Mouse (Mus musculus) midbrain, embryonic 16.5 days (tissue): ENCODE results near the gene Sel1l3. TPM values are rescaled to one million over a fixed set of nuclear protein-coding genes. Genes with fewer than 3 reads are reported as not detected.

Source experiments
- ATAC-seq: fragments of 200-750 bp; cut with Nextera tagmentation; 2 replicates; pipeline ENCODE4 v1.8.0; 2017; ENCODE audit warnings: moderate TSS enrichment
- H3K27ac ChIP-seq: fragments of 300-500 bp; sonication (generic); 2 replicates; pipeline ENCODE4 v1.5.1; 2014; ENCODE audit warnings: mild to moderate bottlenecking, low read length, mixed read lengths
- H3K27me3 ChIP-seq: fragments of 300-500 bp; sonication (generic); 2 replicates; pipeline ENCODE4 v1.6.1; 2014; ENCODE audit warnings: low read depth, low read length, mixed read lengths; ENCODE audit not compliant: control insufficient read depth, insufficient read depth
- H3K36me3 ChIP-seq: fragments of 300-500 bp; sonication (generic); 2 replicates; pipeline ENCODE4 v1.6.1; 2014; ENCODE audit warnings: mild to moderate bottlenecking, low read length, moderate library complexity, mixed read lengths; ENCODE audit not compliant: control insufficient read depth, insufficient read depth
- H3K4me1 ChIP-seq: fragments of 300-500 bp; sonication (generic); 2 replicates; pipeline ENCODE4 v1.6.1; 2014; ENCODE audit warnings: mild to moderate bottlenecking, low read length, mixed read lengths; ENCODE audit not compliant: control insufficient read depth, insufficient read depth
- H3K4me2 ChIP-seq: fragments of 300-500 bp; sonication (generic); 2 replicates; pipeline ENCODE4 v1.6.1; 2014; ENCODE audit warnings: mild to moderate bottlenecking, low read length, mixed read lengths
- H3K4me3 ChIP-seq: fragments of 300-500 bp; sonication (generic); 2 replicates; pipeline ENCODE4 v1.5.1; 2014; ENCODE audit warnings: low read depth, mild to moderate bottlenecking, low read length, moderate library complexity, mixed read lengths
- H3K9ac ChIP-seq: fragments of 300-500 bp; sonication (generic); 2 replicates; pipeline ENCODE4 v1.6.1; 2014; ENCODE audit warnings: low read depth, low read length, mixed read lengths
- H3K9me3 ChIP-seq: fragments of 300-500 bp; sonication (generic); replicated peaks from 2 replicates; pipeline ENCODE4 v1.6.1; 2014; ENCODE audit warnings: mild to moderate bottlenecking, low read length, mixed read lengths; ENCODE audit not compliant: control insufficient read depth, poor library complexity, severe bottlenecking
- WGBS: fragments of 180-500 bp; shearing (Covaris S2); extraction: QIAGEN DNeasy Blood & Tissue Kit; methylation state at CpG from one replicate; pipeline ENCODE4 v1.1.7; 2014; 5-methylcytosine and 5-hydroxymethylcytosine counted together
- polyA plus RNA-seq: library from polyadenylated mRNA; unstranded; fragments of >200 nt; fragmentation: Nextera tagmentation; extraction: Ambion mirVana; gene quantifications from 2 replicates; pipeline ENCODE4 v1.2.1, GENCODE M21; 2015

Gene Sel1l3
- polyA plus RNA-seq, 1 experiment from 2014 or later, result 7.3 TPM

DNA sequence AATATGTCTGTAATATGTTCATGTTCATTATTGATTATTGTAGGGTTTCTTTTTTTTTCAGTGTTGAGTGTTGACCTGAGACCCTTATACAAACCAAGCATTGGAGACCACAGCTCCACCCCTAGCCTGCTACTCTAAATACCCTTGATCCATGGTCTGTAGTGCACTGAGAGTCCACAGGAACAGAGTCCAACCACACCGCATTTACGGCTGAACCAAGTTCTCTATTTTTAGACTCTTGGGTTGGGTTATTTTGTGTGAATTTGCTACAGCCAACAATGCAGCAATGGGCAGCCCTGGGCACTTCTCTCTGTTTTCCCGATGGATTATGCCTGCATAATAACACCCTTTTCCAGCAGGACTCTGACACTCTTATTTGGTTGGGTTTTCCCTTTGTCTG lies 54.6 kb downstream of the Sel1l3 start:
- Histone ChIP-seq H3K4me1 (no peaks in the 10 kb centered on the region), H3K4me3 (no peak overlapping the region), H3K9ac (no peak overlapping the region), H3K27me3 (no peaks in the 10 kb centered on the region), H3K36me3 (no peaks in the 10 kb centered on the region), H3K27ac (no peak overlapping the region), H3K9me3 (no peaks in the 10 kb centered on the region), H3K4me2 (no peak overlapping the region)
- no peak for ATAC-seq
- 93% methylated on average over 3 of the region's 3 CpGs for WGBS

DNA sequence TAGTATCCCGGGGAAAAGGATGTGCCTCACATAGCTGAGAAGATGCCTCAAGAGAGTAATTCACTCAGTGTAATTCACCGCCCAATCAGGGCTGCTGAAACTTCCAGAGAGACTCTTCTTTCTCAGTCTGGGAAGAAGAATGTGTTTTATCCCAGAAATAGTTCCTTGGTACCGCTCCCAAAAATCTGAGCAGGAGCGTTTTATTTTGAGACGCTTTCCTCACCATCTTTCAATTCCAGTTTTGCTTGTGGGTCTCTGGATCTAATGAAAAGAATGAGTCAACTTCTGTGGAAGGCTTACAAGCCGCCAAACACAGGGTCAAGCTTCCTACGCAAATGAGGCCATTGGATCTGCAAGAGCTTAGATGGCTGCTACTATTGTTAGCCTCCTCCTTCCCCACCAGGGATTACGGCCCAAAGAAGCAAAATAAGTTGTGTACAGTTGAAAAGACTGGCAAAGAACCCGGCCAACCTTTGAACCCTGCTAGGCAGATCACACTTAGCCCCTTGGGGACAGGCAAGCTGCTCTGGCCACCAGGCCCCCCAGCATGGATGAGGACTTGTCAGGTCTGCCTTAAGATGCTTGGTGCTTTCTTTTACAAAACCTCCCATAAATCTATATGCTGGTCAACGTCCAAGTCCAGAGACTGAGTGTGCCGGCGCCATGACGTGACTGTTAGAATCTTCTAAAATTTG lies 57.6 kb downstream of the Sel1l3 start:
- H3K9me3 ChIP-seq, result no peaks in the 10 kb centered on the region
- no peaks in the 10 kb centered on the region for H3K27me3 ChIP-seq
- ATAC-seq, result no peak
- H3K36me3 ChIP-seq, result peaks cover 3% of the 10 kb centered on the region; the same call in 1 of the 2 replicates
- no peak overlapping the region for H3K27ac ChIP-seq
- no peak overlapping the region for H3K4me2 ChIP-seq
- no peak overlapping the region for H3K4me3 ChIP-seq
- 57% methylated on average over 13 of the region's 13 CpGs for WGBS
- 0 out of 2 replicates have a peak, but pooled peaks cover 2% of the 10 kb centered on the region for H3K4me1 ChIP-seq
- H3K9ac ChIP-seq, result no peak overlapping the region

DNA sequence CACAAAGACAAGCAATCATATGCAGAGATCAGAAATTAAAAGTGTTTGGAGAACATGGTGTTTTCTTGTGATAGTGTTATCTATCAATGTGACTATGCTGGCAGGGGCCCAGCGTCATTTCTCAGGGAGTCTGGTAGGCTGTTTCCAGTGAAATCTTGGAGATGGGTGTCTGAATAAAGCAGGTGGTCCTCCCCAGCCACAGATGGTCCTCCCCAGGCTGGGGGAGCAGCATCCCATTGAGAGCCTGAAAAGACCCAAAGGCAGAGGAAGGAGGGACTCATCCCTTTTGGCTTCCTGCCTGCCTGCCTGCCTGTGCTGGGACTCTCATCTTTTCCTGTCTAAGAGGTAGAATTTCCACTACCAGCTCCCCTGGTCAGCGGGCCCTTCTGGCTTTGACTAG lies 59.2 kb downstream of the Sel1l3 start:
- Histone ChIP-seq H3K4me2 (no peak overlapping the region), H3K9ac (no peak overlapping the region), H3K4me3 (no peak overlapping the region), H3K27me3 (no peaks in the 10 kb centered on the region), H3K36me3 (peaks cover 3% of the 10 kb centered on the region; the same call in 1 of the 2 replicates), H3K27ac (no peak overlapping the region), H3K9me3 (no peaks in the 10 kb centered on the region), H3K4me1 (0 out of 2 replicates have a peak, but pooled peaks cover 2% of the 10 kb centered on the region)
- ATAC-seq, result no peak
- WGBS, result 77% methylated on average over 2 of the region's 2 CpGs

DNA sequence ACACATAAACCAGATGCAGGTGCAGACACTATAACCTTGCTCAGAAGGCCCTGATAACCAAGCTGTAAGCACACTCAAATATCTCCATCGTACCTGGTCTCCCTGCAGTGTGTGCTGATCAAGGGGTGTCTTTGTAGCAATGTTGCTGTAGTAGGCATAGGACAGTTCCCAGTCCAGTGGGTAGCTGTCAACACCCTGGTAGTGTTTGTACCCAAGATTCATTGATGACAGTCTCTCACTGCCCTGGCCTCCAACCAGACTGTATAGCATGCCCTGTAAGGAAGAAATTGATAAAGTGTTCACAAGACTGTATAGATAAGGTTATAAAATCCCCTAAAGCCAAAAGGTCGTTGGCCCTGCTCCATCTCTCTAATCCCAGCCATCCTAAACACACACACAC lies 59.6 kb downstream of the Sel1l3 start:
- no peak overlapping the region for H3K9ac ChIP-seq

DNA sequence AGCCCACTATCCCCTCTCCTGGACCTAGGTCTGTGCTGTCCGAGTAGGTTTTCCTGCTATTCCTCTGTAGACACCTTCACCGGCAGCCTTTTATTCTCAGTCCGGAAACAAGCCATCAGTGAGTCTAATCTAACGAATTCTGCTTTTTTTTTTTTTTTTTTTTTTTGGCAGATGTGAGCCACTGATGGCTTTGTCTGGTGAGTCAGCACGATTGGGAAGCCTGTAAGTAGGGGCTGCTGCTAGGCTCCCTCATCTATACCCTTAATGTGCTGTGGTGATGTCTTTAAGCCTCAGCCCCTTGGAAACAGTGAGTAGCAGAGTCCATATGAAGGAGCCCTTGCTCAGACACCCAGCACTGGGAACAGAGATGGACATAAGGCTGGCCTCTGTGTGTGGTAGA lies 60.6 kb downstream of the Sel1l3 start:
- H3K9ac ChIP-seq, result no peak overlapping the region
- 0 out of 2 replicates have a peak, but pooled peaks cover 2% of the 10 kb centered on the region for H3K4me1 ChIP-seq
- H3K27ac ChIP-seq, result no peak overlapping the region
- ATAC-seq, result no peak
- no peak overlapping the region for H3K4me2 ChIP-seq
- no peaks in the 10 kb centered on the region for H3K9me3 ChIP-seq
- H3K4me3 ChIP-seq, result no peak overlapping the region
- H3K36me3 ChIP-seq, result peaks cover 3% of the 10 kb centered on the region; the same call in 1 of the 2 replicates
- no peaks in the 10 kb centered on the region for H3K27me3 ChIP-seq
- WGBS, result 66% methylated on average over 5 of the region's 5 CpGs

More for the DNA sequence above, 59.6 kb downstream of the Sel1l3 start:
- H3K9me3 ChIP-seq, result no peaks in the 10 kb centered on the region
- H3K4me1 ChIP-seq, result 0 out of 2 replicates have a peak, but pooled peaks cover 2% of the 10 kb centered on the region
- no peak overlapping the region for H3K27ac ChIP-seq
- no peaks in the 10 kb centered on the region for H3K27me3 ChIP-seq
- no peak overlapping the region for H3K4me2 ChIP-seq
- no peak for ATAC-seq
- 86% methylated on average over 2 of the region's 2 CpGs for WGBS
- peaks cover 3% of the 10 kb centered on the region; the same call in 1 of the 2 replicates for H3K36me3 ChIP-seq
- H3K4me3 ChIP-seq, result no peak overlapping the region

DNA sequence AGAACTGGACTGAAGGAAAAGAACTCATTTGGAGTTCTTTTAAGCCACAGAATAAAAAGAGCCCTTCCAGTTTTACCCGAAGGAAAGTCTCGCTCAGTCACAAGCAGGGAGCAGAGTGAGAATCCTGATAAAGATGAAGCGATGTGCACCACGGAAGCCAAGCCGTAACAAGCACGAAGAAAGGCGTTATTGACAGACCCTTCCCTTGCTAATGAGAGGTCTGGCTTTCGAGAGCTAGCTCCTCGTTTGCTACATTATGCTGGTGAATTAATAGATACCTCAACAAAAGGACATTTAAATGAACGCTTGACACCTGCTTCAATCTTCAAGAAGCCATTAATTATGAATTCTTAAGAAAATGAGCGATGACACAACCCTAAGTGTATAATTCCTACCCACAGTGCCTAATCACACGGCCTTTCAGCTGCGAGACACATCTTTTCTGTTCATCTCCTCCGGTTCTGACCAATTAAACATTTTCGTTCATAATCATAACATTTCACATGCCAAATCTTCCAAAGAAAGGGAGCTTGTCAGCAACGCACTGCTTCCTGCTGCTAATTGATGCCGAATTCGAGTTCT lies 62.3 kb downstream of the Sel1l3 start:
- no peaks in the 10 kb centered on the region for H3K27me3 ChIP-seq
- H3K4me1 ChIP-seq, result 0 out of 2 replicates have a peak, but pooled peaks cover 2% of the 10 kb centered on the region
- no peak for ATAC-seq
- H3K36me3 ChIP-seq, result peaks cover 3% of the 10 kb centered on the region; the same call in 1 of the 2 replicates
- H3K9ac ChIP-seq, result no peak overlapping the region
- no peak overlapping the region for H3K4me2 ChIP-seq
- H3K4me3 ChIP-seq, result no peak overlapping the region
- H3K9me3 ChIP-seq, result no peaks in the 10 kb centered on the region
- no peak overlapping the region for H3K27ac ChIP-seq
- WGBS, result 52% methylated on average over 18 of the region's 18 CpGs

DNA sequence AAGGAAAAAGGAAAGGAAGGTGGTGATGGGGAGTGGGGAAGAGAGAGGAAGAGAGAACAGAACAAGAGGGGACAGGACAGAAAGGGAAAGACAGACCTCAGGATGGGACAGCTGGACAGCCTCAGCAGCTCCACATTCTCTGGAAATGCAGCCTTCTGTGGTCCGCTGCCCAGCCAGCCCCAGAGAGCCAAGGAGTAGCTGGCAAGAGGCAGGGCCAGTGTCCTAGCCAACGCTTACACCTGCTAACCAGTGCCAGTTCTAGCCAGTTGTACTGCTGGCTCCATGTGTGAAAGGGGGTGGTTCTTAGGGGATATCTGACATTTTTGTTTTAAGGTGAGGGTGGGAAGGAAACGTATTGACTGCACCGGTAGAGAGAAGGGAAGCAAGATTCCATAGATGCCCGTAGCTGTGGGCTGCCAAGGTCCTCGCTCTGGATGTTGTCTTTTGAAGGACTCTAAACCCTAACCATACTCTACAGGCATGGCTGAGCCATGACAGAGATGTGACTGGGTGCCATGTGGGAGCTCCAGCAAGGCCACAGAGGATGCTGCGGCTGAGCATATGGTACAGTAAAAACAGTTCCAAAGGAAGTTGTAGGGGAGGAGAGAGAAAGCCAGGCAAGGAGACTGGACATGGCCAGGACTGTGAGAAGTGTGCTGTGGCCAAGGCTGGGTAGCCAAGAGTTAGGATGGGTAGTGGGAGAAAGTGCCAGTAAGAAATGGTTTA lies 64.6 kb downstream of the Sel1l3 start:
- Histone ChIP-seq H3K36me3 (peaks cover 3% of the 10 kb centered on the region; the same call in 1 of the 2 replicates), H3K4me2 (no peak overlapping the region), H3K9ac (no peak overlapping the region), H3K27ac (no peak overlapping the region), H3K4me1 (0 out of 2 replicates have a peak, but pooled peaks cover 2% of the 10 kb centered on the region), H3K4me3 (no peak overlapping the region), H3K9me3 (peaks cover 3% of the 10 kb centered on the region; the same call in 1 of the 2 replicates), H3K27me3 (no peaks in the 10 kb centered on the region)
- no peak for ATAC-seq
- 93% methylated on average over 7 of the region's 7 CpGs for whole genome bisulfite sequencing

DNA sequence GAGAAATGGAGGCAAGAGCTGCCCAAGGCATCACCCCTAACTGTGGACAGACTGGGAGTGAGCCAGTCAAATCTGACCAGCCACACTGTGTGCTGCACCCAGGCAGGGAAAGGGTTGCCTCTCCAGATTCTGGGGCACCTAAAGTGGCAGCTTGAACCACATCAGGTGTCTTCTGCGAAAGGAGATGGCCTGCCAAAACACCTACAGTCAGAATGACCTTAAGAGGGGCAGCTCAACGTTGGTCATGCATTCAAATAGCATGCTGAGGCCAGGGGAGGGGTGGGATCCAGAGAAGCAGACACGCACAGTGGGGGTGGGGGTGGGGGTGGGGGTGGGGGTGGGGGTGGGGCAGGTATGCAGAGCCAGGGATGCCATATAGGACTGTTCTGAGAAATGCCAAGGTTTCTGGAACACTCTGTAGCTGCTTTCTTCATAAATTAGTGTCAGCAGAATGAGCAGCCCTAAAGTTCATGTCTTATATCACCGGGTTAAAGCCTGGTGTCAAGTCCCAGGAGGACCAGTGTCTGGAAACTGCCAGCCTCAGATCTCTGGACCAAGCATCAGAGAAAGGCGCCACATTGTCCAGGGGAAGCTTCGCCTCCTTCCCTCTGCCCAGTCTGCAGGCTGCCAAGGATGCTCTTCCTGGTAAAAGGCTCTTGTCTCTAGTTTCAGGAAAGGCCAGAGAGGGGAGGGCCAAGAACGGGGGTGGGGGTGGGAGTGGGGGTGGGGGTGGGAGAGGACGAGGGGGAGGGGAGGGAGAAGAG lies 65.4 kb downstream of the Sel1l3 start:
- Histone ChIP-seq H3K4me3 (no peak overlapping the region), H3K9ac (no peak overlapping the region), H3K4me1 (0 out of 2 replicates have a peak, but pooled peaks cover 2% of the 10 kb centered on the region), H3K36me3 (0 out of 2 replicates have a peak, but pooled peaks cover 4% of the 10 kb centered on the region), H3K27ac (no peak overlapping the region), H3K27me3 (no peaks in the 10 kb centered on the region), H3K9me3 (peaks cover 3% of the 10 kb centered on the region; the same call in 1 of the 2 replicates), H3K4me2 (no peak overlapping the region)
- 55% methylated on average over 8 of the region's 8 CpGs for WGBS
- no peak for ATAC-seq
